Mouse (Mus musculus) WW6 (cell line): Measurements from ENCODE around the gene Slc29a1.

ENCODE experiments used
- DNase-seq: peaks from one replicate; pipeline ENCODE4 v3.0.0-alpha.2; 2013; ENCODE audit warnings: low read depth, low spot score

Slc29a1 gene

GRCm38 (mm10) chr17:45572103-45573086 lies 27.0 kb downstream of the Slc29a1 start:
- DNase-seq, result no peak

DNA sequence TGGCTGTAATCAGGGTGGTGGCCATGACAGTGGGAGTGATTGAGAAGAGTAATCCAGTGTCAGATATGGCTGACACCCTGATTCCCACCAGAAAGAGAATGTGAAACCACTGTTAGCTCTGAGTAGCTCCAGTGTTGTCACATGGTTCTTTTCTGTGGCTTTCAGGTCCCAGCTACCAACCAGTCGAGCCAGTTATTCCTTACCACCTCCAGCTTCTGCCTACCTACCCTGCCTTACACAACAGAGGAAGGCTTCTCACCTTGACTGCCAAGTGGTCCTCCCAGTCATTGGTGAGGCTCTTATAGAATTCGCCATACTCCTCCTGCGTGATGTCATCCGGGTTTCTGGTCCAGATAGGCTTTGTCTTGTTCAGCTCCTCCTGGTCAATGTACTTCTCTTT lies 29.4 kb downstream of the Slc29a1 start:
- no peak for DNase-seq

- DNase-seq, result no peak
These were observed 30.4 kb downstream of the Slc29a1 start for GRCm38 (mm10) chr17:45568990-45569389.

DNA sequence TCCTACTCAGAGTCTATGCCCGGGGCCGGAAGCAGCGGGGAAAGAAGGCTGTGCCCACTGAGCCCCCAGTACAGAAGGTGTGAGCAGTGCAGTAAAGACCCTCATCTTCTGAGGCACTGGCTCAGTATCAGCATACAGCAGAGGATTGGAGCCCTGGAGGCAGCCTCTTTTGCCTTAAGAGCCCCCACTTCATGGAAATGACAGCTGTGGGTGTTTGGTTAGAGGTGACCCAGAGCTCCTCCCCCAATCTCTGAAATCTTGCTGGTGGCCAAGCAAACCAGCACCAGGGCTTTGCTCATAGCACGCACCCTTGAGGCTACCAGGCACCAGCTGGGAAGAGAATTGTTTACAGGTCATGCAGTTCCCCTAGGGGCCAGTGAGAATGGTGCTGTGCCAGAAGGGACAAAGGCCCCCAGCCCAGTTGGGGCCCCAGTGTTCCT lies 32.2 kb downstream of the Slc29a1 start:
- DNase-seq, result no peak

GRCm38 (mm10) chr17:45566360-45567161 lies 32.8 kb downstream of the Slc29a1 start:
- DNase-seq, result no peak

GRCm38 (mm10) chr17:45566031-45566359 lies 33.4 kb downstream of the Slc29a1 start:
- DNase-seq, result no peak

DNA sequence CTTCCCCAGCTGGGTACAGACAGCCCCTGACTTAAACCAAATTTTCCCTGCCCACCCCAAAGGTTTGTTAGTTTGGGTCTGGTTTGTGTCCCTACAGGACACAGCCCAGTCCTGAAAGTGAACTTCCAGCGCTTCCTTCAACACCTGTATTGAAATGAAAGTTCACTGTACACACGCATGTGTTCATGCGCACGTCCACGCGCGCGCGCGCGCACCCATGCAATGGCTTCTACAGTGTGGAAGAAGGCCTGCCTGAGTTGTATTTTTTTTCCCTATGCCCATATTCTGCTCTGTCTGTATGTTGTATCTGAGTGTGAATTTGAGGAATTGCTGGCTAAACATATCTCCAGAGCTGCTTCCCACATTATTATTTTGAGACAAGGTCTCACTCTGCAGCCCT lies 34.3 kb downstream of the Slc29a1 start:
- DNase-seq, result no peak

DNA sequence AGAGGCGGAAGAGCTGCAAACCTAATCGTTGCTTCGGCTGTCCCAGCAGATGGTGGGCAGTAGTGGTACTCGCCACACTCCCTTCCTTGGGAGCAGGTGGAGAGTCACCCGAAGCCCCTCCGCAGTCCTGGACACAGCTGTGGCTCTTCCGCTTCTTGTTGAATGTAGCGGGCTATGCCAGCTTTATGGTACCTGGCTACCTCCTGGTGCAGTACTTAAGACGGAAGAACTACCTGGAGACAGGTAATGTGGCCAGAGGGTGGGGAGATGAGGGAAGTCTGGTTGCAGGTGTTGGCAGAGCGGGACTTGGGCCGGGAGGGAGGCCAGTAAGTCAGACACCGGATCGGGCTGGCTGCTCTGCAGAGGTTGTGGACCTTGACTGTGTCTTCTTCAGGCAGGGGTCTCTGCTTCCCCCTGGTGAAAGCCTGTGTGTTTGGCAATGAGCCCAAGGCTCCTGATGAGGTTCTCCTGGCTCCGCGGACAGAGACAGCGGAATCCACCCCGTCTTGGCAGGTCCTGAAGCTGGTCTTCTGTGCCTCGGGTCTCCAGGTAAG lies 34.8 kb downstream of the Slc29a1 start:
- no peak for DNase-seq

GRCm38 (mm10) chr17:45563655-45564530 lies 35.5 kb downstream of the Slc29a1 start, which contains the start of gene Slc35b2:
Gene Slc35b2, plus strand, starts transcription at chr17:45563874.
- peak; percentile 79 for DNase-seq

DNA sequence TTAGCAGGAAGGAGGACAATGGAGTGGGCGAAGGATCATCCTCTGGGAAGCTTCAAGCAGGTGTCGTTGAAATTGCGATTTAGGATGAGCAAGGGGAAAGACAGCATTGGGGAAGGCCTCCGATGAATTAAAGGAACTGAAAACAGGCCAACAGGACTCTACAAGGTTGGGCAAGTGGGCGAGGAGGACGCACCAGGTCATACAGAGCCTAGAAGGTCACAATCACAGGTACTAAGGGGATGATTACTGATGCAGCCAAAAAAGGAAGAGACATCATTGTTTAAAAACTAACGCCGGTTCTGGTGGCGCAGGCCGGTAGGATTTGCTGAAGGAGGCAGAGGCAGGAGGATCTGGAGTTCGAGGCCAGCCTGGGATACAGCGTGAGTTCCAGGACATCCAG lies 36.2 kb downstream of the Slc29a1 start:
- DNase-seq, result no peak

- DNase-seq, result no peak
These were observed 39.5 kb downstream of the Slc29a1 start for GRCm38 (mm10) chr17:45559732-45560525.

DNA sequence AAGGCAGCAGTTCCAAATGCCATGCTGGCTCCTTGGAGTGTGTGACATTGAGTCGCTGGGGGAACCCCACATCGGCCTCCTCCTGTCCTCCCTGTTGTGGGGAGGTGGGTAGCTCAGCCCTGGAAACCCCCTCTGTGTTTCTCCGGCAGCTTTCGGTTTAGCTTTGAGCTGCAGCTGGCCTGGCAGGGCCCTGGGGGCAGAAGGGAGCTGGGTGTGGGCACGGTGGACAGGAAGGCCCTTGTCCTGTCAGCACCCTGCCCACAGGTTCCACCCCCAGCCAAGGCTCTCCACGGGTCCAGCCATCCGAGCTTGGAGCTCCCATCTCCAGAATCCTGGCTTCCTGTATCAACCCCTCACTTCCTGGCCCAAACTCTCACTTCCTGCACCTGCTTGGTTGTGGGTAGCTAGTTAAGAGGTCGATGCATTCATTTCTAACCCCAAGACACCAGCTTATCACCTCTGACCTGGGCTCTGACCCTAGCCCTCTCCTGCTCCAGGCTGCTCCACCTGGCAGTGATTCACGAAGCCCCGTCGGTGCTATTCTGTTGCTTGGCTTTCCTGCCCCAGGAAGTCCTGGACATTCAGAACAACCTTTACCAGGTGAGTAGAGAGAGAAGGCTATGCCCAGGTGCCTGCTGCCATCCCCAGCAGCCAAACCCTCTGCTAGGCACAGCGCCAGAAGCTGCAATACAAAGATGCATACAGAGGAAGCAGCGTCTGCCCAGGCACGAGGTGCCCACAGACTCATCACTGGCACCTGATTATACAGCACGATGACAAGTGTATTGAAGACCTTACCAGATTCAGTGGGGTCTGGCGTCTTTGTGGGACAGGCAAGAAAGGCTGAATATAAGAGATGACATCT lies 41.2 kb downstream of the Slc29a1 start:
- no peak for DNase-seq

- no peak for DNase-seq
These were observed 42.1 kb downstream of the Slc29a1 start for GRCm38 (mm10) chr17:45557246-45557824.

DNA sequence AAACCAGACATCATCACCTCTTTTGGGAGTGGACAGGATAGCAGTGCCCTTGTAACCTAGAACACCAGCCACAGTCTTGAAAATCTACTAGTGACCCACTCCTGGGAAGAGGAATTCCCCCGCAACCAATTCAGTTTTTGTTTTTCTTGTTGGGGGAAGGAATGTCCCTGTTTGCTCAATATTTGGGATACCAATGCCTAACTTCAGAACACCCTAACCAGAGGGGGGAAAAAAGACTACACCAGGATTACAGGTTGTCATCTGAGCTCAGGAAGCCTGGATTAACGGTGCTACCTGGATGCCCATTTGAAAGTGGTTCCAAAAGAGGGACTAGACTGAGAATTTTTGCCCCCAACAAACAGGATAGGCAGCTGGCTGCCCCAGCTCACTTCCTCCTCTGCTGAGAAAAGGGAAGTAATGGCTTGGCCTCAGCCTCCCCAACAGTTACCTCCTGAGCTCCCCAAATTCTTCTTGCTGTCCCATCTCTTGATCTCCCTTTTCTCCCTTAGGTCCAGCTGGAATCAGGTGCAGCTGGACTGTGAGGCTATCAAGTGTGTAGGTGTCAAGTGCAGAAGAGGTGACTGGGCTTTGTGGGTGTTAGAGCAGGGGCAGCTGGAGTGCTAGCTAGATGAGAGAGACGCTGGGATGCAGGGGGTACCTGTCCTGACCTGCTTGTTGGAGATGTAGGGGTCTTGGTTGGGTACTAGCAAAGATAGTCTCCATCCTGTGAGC lies 42.7 kb downstream of the Slc29a1 start:
- DNase-seq, result no peak

DNA sequence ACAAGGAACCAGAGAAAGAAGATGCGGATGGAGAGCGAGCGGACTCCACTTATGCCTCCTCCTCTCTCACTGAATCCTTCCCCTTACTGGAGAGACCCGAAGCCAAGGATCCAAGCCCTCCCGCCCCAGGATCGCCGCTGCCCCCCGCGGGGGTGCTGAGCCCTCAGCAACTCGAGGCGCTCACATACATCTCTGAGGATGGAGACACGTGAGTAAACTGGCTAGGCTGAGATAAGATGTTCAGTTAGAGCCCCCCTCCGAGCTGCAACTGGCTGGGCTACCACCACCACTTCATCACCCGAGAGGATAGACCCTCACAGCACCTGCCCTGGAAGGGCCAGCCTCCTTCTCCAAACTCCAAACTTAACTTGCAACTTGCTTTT lies 43.3 kb downstream of the Slc29a1 start:
- DNase-seq, result no peak

DNA sequence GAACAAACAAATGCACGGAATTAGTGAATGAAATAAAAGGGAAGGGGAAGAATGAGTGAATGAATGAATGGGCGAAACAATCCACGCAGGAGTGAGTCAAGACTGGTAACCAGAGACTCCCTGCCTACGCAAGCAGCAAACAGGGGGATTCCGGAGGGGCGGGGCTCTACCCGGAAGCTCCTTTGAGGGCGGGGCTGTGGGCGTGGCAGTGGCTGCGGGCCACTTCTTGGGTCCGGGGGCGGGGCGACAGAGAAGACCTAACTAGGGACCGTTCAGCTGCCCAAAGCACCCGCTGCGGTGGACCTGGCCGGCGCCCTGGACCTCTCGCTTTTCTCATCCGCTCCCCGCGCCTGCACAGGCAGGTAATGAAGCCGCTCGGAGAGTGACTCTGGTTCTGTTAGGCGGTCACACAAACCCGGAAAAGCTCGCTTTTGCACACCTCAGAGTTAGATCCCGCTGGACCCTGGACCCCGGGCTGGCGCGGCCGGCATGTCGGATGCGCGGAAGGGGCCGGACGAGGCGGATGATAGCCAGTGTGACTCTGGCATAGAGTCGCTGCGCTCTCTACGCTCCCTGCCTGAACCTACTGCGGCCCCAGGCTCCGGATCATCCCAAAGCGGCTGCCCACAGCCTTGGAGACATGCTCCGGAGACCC lies 43.8 kb downstream of the Slc29a1 start, which contains the start of gene Nfkbie:
Gene Nfkbie (plus strand): TSS at position 252 of the 655 bp plus-strand sequence.
- no peak for DNase-seq

GRCm38 (mm10) chr17:45554420-45554819 lies 45.0 kb downstream of the Slc29a1 start:
- no peak for DNase-seq

DNA sequence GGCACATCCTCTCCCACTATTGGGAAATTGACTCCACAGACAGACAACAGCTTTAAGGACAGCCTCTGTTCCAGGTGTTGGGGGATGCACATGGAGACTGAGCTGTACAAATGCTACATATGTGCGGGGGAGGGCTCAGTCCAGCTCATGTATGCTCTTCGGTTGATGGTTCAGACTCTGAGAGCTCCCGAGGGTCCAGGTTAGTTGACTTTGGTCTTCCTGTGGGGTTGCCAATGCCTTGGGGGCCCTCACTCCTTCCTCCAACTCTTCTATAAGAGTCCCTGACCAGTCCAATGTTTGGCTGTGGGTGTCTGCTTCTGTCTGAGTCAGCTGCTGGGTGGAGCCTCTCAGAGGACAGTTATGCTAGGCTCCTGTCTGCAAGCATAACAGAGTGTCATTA lies 46.3 kb downstream of the Slc29a1 start:
- DNase-seq, result no peak
